Mouse (Mus musculus) midbrain, embryonic 15.5 days (tissue): Measurements from ENCODE around the gene Psmb2. TPM values are rescaled to one million over a fixed set of nuclear protein-coding genes. Genes with fewer than 3 reads are reported as not detected.

Experiments used
- ATAC-seq: fragments of 200-750 bp; cut with Nextera tagmentation; replicated peaks from 2 replicates; pipeline ENCODE4 v1.8.0; 2017; ENCODE audit warnings: moderate TSS enrichment
- H3K27ac ChIP-seq: fragments of 300-500 bp; sonication (generic); 2 replicates; pipeline ENCODE4 v1.5.1; 2015; ENCODE audit warnings: mild to moderate bottlenecking, inconsistent platforms
- H3K27me3 ChIP-seq: fragments of 300-500 bp; sonication (generic); replicated peaks from 2 replicates; pipeline ENCODE4 v1.6.1; 2015; ENCODE audit warnings: inconsistent platforms
- H3K36me3 ChIP-seq: fragments of 300-500 bp; sonication (generic); replicated peaks from 2 replicates; pipeline ENCODE4 v1.6.1; 2015; ENCODE audit warnings: inconsistent platforms
- H3K4me1 ChIP-seq: fragments of 300-500 bp; sonication (generic); 2 replicates; pipeline ENCODE4 v1.6.1; 2015; ENCODE audit warnings: inconsistent platforms
- H3K4me2 ChIP-seq: fragments of 300-500 bp; sonication (generic); 2 replicates; pipeline ENCODE4 v1.6.1; 2015; ENCODE audit warnings: inconsistent platforms, mild to moderate bottlenecking, moderate library complexity
- H3K4me3 ChIP-seq: fragments of 300-500 bp; sonication (generic); 2 replicates; pipeline ENCODE4 v1.5.1; 2015; ENCODE audit warnings: mild to moderate bottlenecking, inconsistent platforms
- H3K9ac ChIP-seq: fragments of 300-500 bp; sonication (generic); 2 replicates; pipeline ENCODE4 v1.6.1; 2015; ENCODE audit warnings: mild to moderate bottlenecking, inconsistent platforms
- H3K9me3 ChIP-seq: fragments of 300-500 bp; sonication (generic); 2 replicates; pipeline ENCODE4 v1.6.1; 2016; ENCODE audit warnings: inconsistent platforms
- WGBS: fragments of 180-500 bp; shearing (Covaris S2); methylation state at CpG from one replicate; pipeline ENCODE4 v1.1.7; 2015; ENCODE audit warnings: mixed read lengths; 5-methylcytosine and 5-hydroxymethylcytosine counted together
- polyA plus RNA-seq: library from polyadenylated mRNA; unstranded; fragments of >200 nt; fragmentation: Nextera tagmentation; extraction: Ambion mirVana; gene quantifications from 2 replicates; pipeline ENCODE4 v1.2.1, GENCODE M21; 2015

Psmb2 gene
- polyA plus RNA-seq, 1 experiment from 2014 or later, result 383 TPM

GRCm38 (mm10) chr4:126758299-126758698, 80.9 kb downstream of the Psmb2 start:
- ATAC-seq, result no peak
- Histone ChIP-seq H3K27ac (no peak overlapping the region), H3K4me2 (no peak overlapping the region), H3K9ac (no peak overlapping the region), H3K27me3 (no peaks in the 10 kb centered on the region), H3K4me3 (no peak overlapping the region), H3K36me3 (peaks cover 3% of the 10 kb centered on the region; the same call in 1 of the 2 replicates), H3K4me1 (peaks cover 16% of the 10 kb centered on the region), H3K9me3 (no peaks in the 10 kb centered on the region)
- WGBS, result 83% methylated on average over 5 of the region's 5 CpGs

Other genes starting within 250 kb of the Psmb2 start
- 18.0 and 18.6 TPM in 2 replicates for gene Ago3, start 248.1 kb upstream of the Psmb2 start, polyA plus RNA-seq
- 11.9 TPM in 2 replicates for gene Ago1, start 209.0 kb upstream of the Psmb2 start, polyA plus RNA-seq
- 10.2 and 10.9 TPM in 2 replicates for gene Ago4, start 144.2 kb upstream of the Psmb2 start, polyA plus RNA-seq
- 5.7 and 6.2 TPM in 2 replicates for gene Clspn, start 120.7 kb upstream of the Psmb2 start, polyA plus RNA-seq
- 16.3 and 16.6 TPM in 2 replicates for gene 5730409E04Rik, start 67.8 kb upstream of the Psmb2 start, polyA plus RNA-seq
- gene Tfap2e, start 58.6 kb downstream of the Psmb2 start, polyA plus RNA-seq, result 0.79 and 0.93 TPM in 2 replicates
- gene Ncdn, start 75.8 kb downstream of the Psmb2 start, polyA plus RNA-seq, result 133 TPM in 2 replicates
- 40.5 and 41.4 TPM in 2 replicates for gene AU040320, start 75.9 kb downstream of the Psmb2 start, polyA plus RNA-seq